Mouse (Mus musculus): Measurements from ENCODE around the gene Cmya5.
"Not testable (repeated sequence)": the region's sequence is repeated elsewhere in the genome, so short reads cannot be mapped to it uniquely, and the experiment has no call there.

Gene Cmya5

GRCm38 (mm10) chr13:93117241-93117640 is 27.3 kb downstream of the Cmya5 start:
- DNase-seq (ENCODE audit: low spot score): no peak

GRCm38 (mm10) chr13:93102340-93103090 is 42.0 kb downstream of the Cmya5 start:
- no peak for DNase-seq (ENCODE audit: low spot score)

GRCm38 (mm10) chr13:93098596-93098995 is 45.9 kb downstream of the Cmya5 start:
- no peak for DNase-seq (ENCODE audit: low spot score)

- DNase-seq (ENCODE audit: low spot score): no peak
Measured at GRCm38 (mm10) chr13:93096643-93097042, 47.9 kb downstream of the Cmya5 start.

- no peak for DNase-seq (ENCODE audit: low spot score)
Measured at GRCm38 (mm10) chr13:93095097-93095791, 49.3 kb downstream of the Cmya5 start.

- DNase-seq (ENCODE audit: low spot score): no peak
Measured at GRCm38 (mm10) chr13:93094204-93094935, 50.2 kb downstream of the Cmya5 start.

GRCm38 (mm10) chr13:93093697-93094096 is 50.8 kb downstream of the Cmya5 start:
- no peak for DNase-seq (ENCODE audit: low spot score)

GRCm38 (mm10) chr13:93092916-93093429 is 51.6 kb downstream of the Cmya5 start:
- no peak for DNase-seq (ENCODE audit: low spot score)

- no peak for DNase-seq (ENCODE audit: low spot score)
Measured at GRCm38 (mm10) chr13:93091866-93092455, 52.6 kb downstream of the Cmya5 start.

- DNase-seq (ENCODE audit: low spot score): no peak
Measured at GRCm38 (mm10) chr13:93091176-93091575, 53.3 kb downstream of the Cmya5 start.

- DNase-seq (ENCODE audit: low spot score): no peak
Measured at GRCm38 (mm10) chr13:93089481-93089880, 55.0 kb downstream of the Cmya5 start.

GRCm38 (mm10) chr13:93085711-93086110 is 58.8 kb downstream of the Cmya5 start:
- DNase-seq (ENCODE audit: low spot score): no peak

- not testable (repeated sequence) for DNase-seq (ENCODE audit: low spot score)
Measured at GRCm38 (mm10) chr13:93082324-93082723, 62.2 kb downstream of the Cmya5 start.

GRCm38 (mm10) chr13:93080859-93081258 is 63.7 kb downstream of the Cmya5 start:
- DNase-seq (ENCODE audit: low spot score): no peak

- no peak for DNase-seq (ENCODE audit: low spot score)
Measured at GRCm38 (mm10) chr13:93074147-93074641, 70.3 kb downstream of the Cmya5 start.

GRCm38 (mm10) chr13:93073595-93073994 is 70.9 kb downstream of the Cmya5 start:
- DNase-seq (ENCODE audit: low spot score): no peak

- DNase-seq (ENCODE audit: low spot score): no peak
Measured at GRCm38 (mm10) chr13:93072871-93073411, 71.6 kb downstream of the Cmya5 start.

GRCm38 (mm10) chr13:93070406-93070805 is 74.1 kb downstream of the Cmya5 start:
- no peak for DNase-seq (ENCODE audit: low spot score)

- no peak for DNase-seq (ENCODE audit: low spot score)
Measured at GRCm38 (mm10) chr13:93069481-93069880, 75.0 kb downstream of the Cmya5 start.

- DNase-seq (ENCODE audit: low spot score): no peak
Measured at GRCm38 (mm10) chr13:93068353-93068752, 76.2 kb downstream of the Cmya5 start.

GRCm38 (mm10) chr13:93062860-93063636 is 81.5 kb downstream of the Cmya5 start:
- peak; percentile 24 for DNase-seq (ENCODE audit: low spot score)
